19 mouse cellular contexts compared by ENCODE assay signal in genomic region chr9:78088521-78088920, GRCm38 (mm10). TPM values are rescaled to one million over a fixed set of nuclear protein-coding genes. Genes with fewer than 3 reads are reported as not detected.
DNase-seq lines count a peak whose midpoint lies in the region; ATAC-seq and TF ChIP-seq lines count a peak whose summit lies in the region.
"Had no signal": no experiment of that assay in that cellular context is flagged by ENCODE, and none has a peak within 500 bp of the region (broad histone marks: within the 10 kb centered on the region; RNA-seq: fewer than 3 reads in every experiment).

No protein-coding gene starts in this region.

- no peak overlapping the region for H3K27ac ChIP-seq in forebrain, postnatal 0 days (ENCODE audit: low read depth, low read length)
- H3K27ac ChIP-seq in forebrain, embryonic 13.5 days = no peak overlapping the region
- H3K27ac ChIP-seq in heart, embryonic 16.5 days (ENCODE audit: low read length) = peak overlapping the region; percentile 86
- H3K27ac ChIP-seq in kidney, embryonic 14.5 days (ENCODE audit: low read depth, low read length) = no peak overlapping the region
- H3K27ac ChIP-seq: macrophage had no signal

- no peaks in the 10 kb centered on the region for H3K27me3 ChIP-seq in forebrain, postnatal 0 days (ENCODE audit: insufficient read depth, low read length)
- no peaks in the 10 kb centered on the region for H3K27me3 ChIP-seq in forebrain, embryonic 13.5 days
- no peaks in the 10 kb centered on the region for H3K27me3 ChIP-seq in megakaryocyte, embryonic 14.5 days (replicated peaks)
- no peaks in the 10 kb centered on the region for H3K27me3 ChIP-seq in heart, embryonic 16.5 days (ENCODE audit: control insufficient read depth, insufficient read depth, low read length)
- H3K27me3 ChIP-seq in kidney, embryonic 14.5 days (ENCODE audit: control insufficient read depth, insufficient read depth, low read length) = no peaks in the 10 kb centered on the region

- no peak overlapping the region for H3K9ac ChIP-seq in forebrain, postnatal 0 days
- H3K9ac ChIP-seq in forebrain, embryonic 13.5 days = no peak overlapping the region
- H3K9ac ChIP-seq in heart, embryonic 16.5 days (ENCODE audit: low read length) = peak overlapping the region; percentile 52
- no peak overlapping the region for H3K9ac ChIP-seq in kidney, embryonic 14.5 days (ENCODE audit: low read depth, low read length)
- H3K9ac ChIP-seq: lung, embryonic 14.5 days had no signal

- 78% methylated on average over 4 of the region's 4 CpGs for WGBS in forebrain, postnatal 0 days
- WGBS in forebrain, embryonic 13.5 days = 80% methylated on average over 4 of the region's 4 CpGs
- 64% methylated on average over 4 of the region's 4 CpGs for WGBS in heart, embryonic 16.5 days
- 66% methylated on average over 4 of the region's 4 CpGs for WGBS in kidney, embryonic 14.5 days

- H3K36me3 ChIP-seq in forebrain, postnatal 0 days (ENCODE audit: insufficient read depth) = peaks cover 71% of the 10 kb centered on the region
- H3K36me3 ChIP-seq in forebrain, embryonic 13.5 days (ENCODE audit: poor library complexity, severe bottlenecking) = peaks cover 56% of the 10 kb centered on the region
- H3K36me3 ChIP-seq in megakaryocyte, embryonic 14.5 days (replicated peaks; ENCODE audit: low read length) = peaks cover 100% of the 10 kb centered on the region
- peaks cover 47% of the 10 kb centered on the region for H3K36me3 ChIP-seq in heart, embryonic 16.5 days (ENCODE audit: control insufficient read depth, insufficient read depth)
- peaks cover 45% of the 10 kb centered on the region for H3K36me3 ChIP-seq in kidney, embryonic 14.5 days (ENCODE audit: control insufficient read depth, insufficient read depth, low read length)

- DNase-seq in forebrain, postnatal 0 days = no peak
- DNase-seq in retina, postnatal 7 days (ENCODE audit: low read depth, low spot score) = peak; percentile 31
- DNase-seq in cerebellum, postnatal 36 days = no peak
- DNase-seq: adrenal gland, postnatal 25 days; cerebellum, postnatal 25 days; kidney, postnatal 10 days; lung, embryonic 14.5 days; thymus, postnatal 4 days had no signal

- H3K9me3 ChIP-seq in forebrain, postnatal 0 days (ENCODE audit: low read length) = no peaks in the 10 kb centered on the region
- H3K9me3 ChIP-seq in forebrain, embryonic 13.5 days (replicated peaks) = no peaks in the 10 kb centered on the region
- H3K9me3 ChIP-seq in megakaryocyte, embryonic 14.5 days = no peaks in the 10 kb centered on the region
- no peaks in the 10 kb centered on the region for H3K9me3 ChIP-seq in heart, embryonic 16.5 days (replicated peaks; ENCODE audit: control insufficient read depth, low read length)
- no peaks in the 10 kb centered on the region for H3K9me3 ChIP-seq in kidney, embryonic 14.5 days (ENCODE audit: control insufficient read depth, low read length)

- H3K4me2 ChIP-seq in forebrain, postnatal 0 days (ENCODE audit: low read depth) = no peak overlapping the region
- no peak overlapping the region for H3K4me2 ChIP-seq in forebrain, embryonic 13.5 days
- H3K4me2 ChIP-seq in heart, embryonic 16.5 days (ENCODE audit: low read depth, low read length) = no peak overlapping the region
- no peak overlapping the region for H3K4me2 ChIP-seq in kidney, embryonic 14.5 days (replicated peaks; ENCODE audit: low read depth, low read length)
- H3K4me2 ChIP-seq: lung, embryonic 14.5 days had no signal

- TF ChIP-seq CTCF in forebrain, postnatal 0 days (IDR thresholded peaks at IDR 0.05; ENCODE audit: low read depth) = no peak

- no peak overlapping the region for H3K4me3 ChIP-seq in forebrain, postnatal 0 days (ENCODE audit: low read depth, low read length)
- no peak overlapping the region for H3K4me3 ChIP-seq in forebrain, embryonic 13.5 days
- H3K4me3 ChIP-seq in megakaryocyte, embryonic 14.5 days (replicated peaks) = peak overlapping the region; percentile 7
- H3K4me3 ChIP-seq in heart, embryonic 16.5 days (ENCODE audit: low read length) = no peak overlapping the region
- H3K4me3 ChIP-seq in kidney, embryonic 14.5 days (ENCODE audit: low read length) = no peak overlapping the region

- peak; percentile 36 for ATAC-seq in forebrain, postnatal 0 days
- ATAC-seq in forebrain, embryonic 13.5 days = no peak
- ATAC-seq in megakaryocyte, adult 5-6 weeks (ENCODE audit: poor library complexity, severe bottlenecking) = no peak
- peak; percentile 75 for ATAC-seq in heart, embryonic 16.5 days (replicated peaks; ENCODE audit: extremely low read depth, insufficient read depth, low FRiP score)
- no peak for ATAC-seq in kidney, embryonic 14.5 days (ENCODE audit: low FRiP score, low TSS enrichment)

- no peaks in the 10 kb centered on the region for H3K4me1 ChIP-seq in forebrain, postnatal 0 days (ENCODE audit: insufficient read depth)
- no peaks in the 10 kb centered on the region for H3K4me1 ChIP-seq in forebrain, embryonic 13.5 days
- H3K4me1 ChIP-seq in megakaryocyte, embryonic 14.5 days = peaks cover 66% of the 10 kb centered on the region
- peaks cover 10% of the 10 kb centered on the region for H3K4me1 ChIP-seq in heart, embryonic 16.5 days (ENCODE audit: control insufficient read depth, insufficient read depth, low read length)
- no peaks in the 10 kb centered on the region for H3K4me1 ChIP-seq in kidney, embryonic 14.5 days (ENCODE audit: control insufficient read depth, insufficient read depth, low read length)

RNA-seq across cellular contexts. Expression of gene Fbxo9, which starts 20.3 kb away (rescaled TPM):
- 90.3 and 91.5 TPM in 2 replicates for total RNA-seq in forebrain, postnatal 0 days (2014; rRNA removed)
- polyA plus RNA-seq in forebrain, postnatal 0 days (2015; fragmentation: Nextera tagmentation; extraction: Ambion mirVana) = 62.3 and 72.6 TPM in 2 replicates
- 32.4 and 36.3 TPM in 2 replicates for polyA plus RNA-seq in forebrain, embryonic 13.5 days (2015; fragmentation: Nextera tagmentation; extraction: Ambion mirVana)
- 67.6 and 168 TPM in 2 replicates for polyA plus RNA-seq in megakaryocyte, embryonic 14.5 days (2012; ENCODE audit: insufficient read depth, low replicate concordance)
- total RNA-seq in megakaryocyte, adult 5-6 weeks (2015) = 40.3 and 50.5 TPM in 2 replicates
- total RNA-seq in megakaryocyte, adult 5-6 weeks (2017) = 43.8 and 49.2 TPM in 2 replicates
- polyA plus RNA-seq in heart, embryonic 16.5 days (2015; fragmentation: Nextera tagmentation; extraction: Ambion mirVana) = 41.1 and 47.3 TPM in 2 replicates
- polyA plus RNA-seq in kidney, embryonic 14.5 days (2014; fragmentation: Nextera tagmentation; extraction: Ambion mirVana) = 34.6 and 43.9 TPM in 2 replicates

RNA-seq across cellular contexts. Expression of gene Ick, which starts 20.5 kb away (rescaled TPM):
- 39.2 and 39.7 TPM in 2 replicates for total RNA-seq in forebrain, postnatal 0 days (2014; rRNA removed)
- 33.9 and 36.3 TPM in 2 replicates for polyA plus RNA-seq in forebrain, postnatal 0 days (2015; fragmentation: Nextera tagmentation; extraction: Ambion mirVana)
- 34.3 and 34.6 TPM in 2 replicates for polyA plus RNA-seq in forebrain, embryonic 13.5 days (2015; fragmentation: Nextera tagmentation; extraction: Ambion mirVana)
- 23.0 and 64.0 TPM in 2 replicates for polyA plus RNA-seq in megakaryocyte, embryonic 14.5 days (2012; ENCODE audit: insufficient read depth, low replicate concordance)
- total RNA-seq in megakaryocyte, adult 5-6 weeks (2015) = 3.4 and 6.2 TPM in 2 replicates
- 2.5 and 8.0 TPM in 2 replicates for total RNA-seq in megakaryocyte, adult 5-6 weeks (2017)
- 13.5 and 14.6 TPM in 2 replicates for polyA plus RNA-seq in heart, embryonic 16.5 days (2015; fragmentation: Nextera tagmentation; extraction: Ambion mirVana)
- 19.6 and 29.3 TPM in 2 replicates for polyA plus RNA-seq in kidney, embryonic 14.5 days (2014; fragmentation: Nextera tagmentation; extraction: Ambion mirVana)

RNA-seq across cellular contexts. Expression of gene Gcm1, which starts 36.8 kb away (rescaled TPM):
- not detected in 2 replicates for total RNA-seq in forebrain, postnatal 0 days (2014; rRNA removed)
- not detected in 2 replicates for polyA plus RNA-seq in forebrain, postnatal 0 days (2015; fragmentation: Nextera tagmentation; extraction: Ambion mirVana)
- polyA plus RNA-seq in forebrain, embryonic 13.5 days (2015; fragmentation: Nextera tagmentation; extraction: Ambion mirVana) = not detected in 2 replicates
- polyA plus RNA-seq in megakaryocyte, embryonic 14.5 days (2012; ENCODE audit: insufficient read depth, low replicate concordance) = not detected in 2 replicates
- not detected in 2 replicates for total RNA-seq in megakaryocyte, adult 5-6 weeks (2015)
- total RNA-seq in megakaryocyte, adult 5-6 weeks (2017) = not detected in 2 replicates
- polyA plus RNA-seq in heart, embryonic 16.5 days (2015; fragmentation: Nextera tagmentation; extraction: Ambion mirVana) = 0.07 TPM in 1 of 2 replicates, not detected in the other
- polyA plus RNA-seq in kidney, embryonic 14.5 days (2014; fragmentation: Nextera tagmentation; extraction: Ambion mirVana) = 0.39 and 0.51 TPM in 2 replicates
- total RNA-seq: adrenal gland, postnatal 25 days; heart, adult 18-20 months; left cerebral cortex, postnatal 25 days; liver, adult 2 months had no signal
- polyA plus RNA-seq: embryonic facial prominence, embryonic 11.5 days; intestine, embryonic 14.5 days; liver, adult 2 months; macrophage had no signal

Comparison
In these comparisons a context has a peak if more than half of its experiments do, and no peak if none do; other contexts are left out.
1. ATAC-seq: peak in forebrain, postnatal 0 days (single experiment) and heart, embryonic 16.5 days (single experiment); none in forebrain, embryonic 13.5 days (single experiment), megakaryocyte, adult 5-6 weeks (single experiment) and kidney, embryonic 14.5 days (single experiment).